Mouse (Mus musculus): ENCODE measurements around the gene Nanos3.

GRCm38 (mm10) chr8:84132225-84132624, 52.8 kb downstream of the Nanos3 start:
- no peak for TF ChIP-seq CTCF (IDR thresholded peaks at IDR 0.05; ENCODE audit: borderline replicate concordance, insufficient read depth, low read depth, low read length)
- no peak for TF ChIP-seq POLR2A (IDR thresholded peaks at IDR 0.05; ENCODE audit: borderline replicate concordance, insufficient read depth, low read length)
